Mouse (Mus musculus) forebrain, embryonic 14.5 days (tissue): Measurements from ENCODE around the gene Farsa. TPM values are rescaled to one million over a fixed set of nuclear protein-coding genes. Genes with fewer than 3 reads are reported as not detected.

ENCODE experiments used
- ATAC-seq: fragments of 200-750 bp; cut with Nextera tagmentation; 2 replicates; pipeline ENCODE4 v1.8.0; 2017; ENCODE audit warnings: mild to moderate bottlenecking, moderate library complexity
- DNase-seq: peaks from one replicate; pipeline ENCODE4 v3.0.0-alpha.2; 2015; ENCODE audit warnings: low spot score
- H3K27ac ChIP-seq: fragments of 300-500 bp; sonication (generic); 2 replicates; pipeline ENCODE4 v1.5.1; 2014; ENCODE audit warnings: low read depth, mild to moderate bottlenecking, control low read depth, low read length, moderate library complexity
- H3K27me3 ChIP-seq: fragments of 300-500 bp; sonication (generic); replicated peaks from 2 replicates; pipeline ENCODE4 v1.6.1; 2014; ENCODE audit warnings: low read length, control low read depth, mixed read lengths; ENCODE audit not compliant: control insufficient read depth, insufficient read depth
- H3K36me3 ChIP-seq: fragments of 300-500 bp; sonication (generic); 2 replicates; pipeline ENCODE4 v1.6.1; 2014; ENCODE audit warnings: low read length, control low read depth; ENCODE audit not compliant: control insufficient read depth, insufficient read depth
- H3K4me1 ChIP-seq: fragments of 300-500 bp; sonication (generic); 2 replicates; pipeline ENCODE4 v1.6.1; 2014; ENCODE audit warnings: antibody characterized with exemption, low read length, control low read depth; ENCODE audit not compliant: control insufficient read depth, insufficient read depth
- H3K4me2 ChIP-seq: fragments of 300-500 bp; sonication (generic); 2 replicates; pipeline ENCODE4 v1.6.1; 2014; ENCODE audit warnings: mild to moderate bottlenecking, control low read depth, low read length
- H3K4me3 ChIP-seq: fragments of 300-500 bp; sonication (generic); 2 replicates; pipeline ENCODE4 v1.5.1; 2014; ENCODE audit warnings: low read depth, low read length, control low read depth
- H3K9ac ChIP-seq: fragments of 300-500 bp; sonication (generic); 2 replicates; pipeline ENCODE4 v1.6.1; 2014; ENCODE audit warnings: mild to moderate bottlenecking, low read length, control low read depth, moderate library complexity
- H3K9me3 ChIP-seq: fragments of 300-500 bp; sonication (generic); replicated peaks from 2 replicates; pipeline ENCODE4 v1.6.1; 2016; ENCODE audit warnings: low read length, control low read depth, mixed read lengths; ENCODE audit not compliant: control insufficient read depth
- WGBS: fragments of 180-500 bp; shearing (Covaris S2); extraction: QIAGEN DNeasy Blood & Tissue Kit; methylation state at CpG from one replicate; pipeline ENCODE4 v1.1.7; 2014; 5-methylcytosine and 5-hydroxymethylcytosine counted together
- polyA plus RNA-seq: library from polyadenylated mRNA; unstranded; fragments of >200 nt; fragmentation: Nextera tagmentation; extraction: Ambion mirVana; gene quantifications from 2 replicates; pipeline ENCODE4 v1.2.1, GENCODE M21; 2014

Gene Farsa
- polyA plus RNA-seq, 1 experiment from 2014 or later = 92.3 TPM

DNA sequence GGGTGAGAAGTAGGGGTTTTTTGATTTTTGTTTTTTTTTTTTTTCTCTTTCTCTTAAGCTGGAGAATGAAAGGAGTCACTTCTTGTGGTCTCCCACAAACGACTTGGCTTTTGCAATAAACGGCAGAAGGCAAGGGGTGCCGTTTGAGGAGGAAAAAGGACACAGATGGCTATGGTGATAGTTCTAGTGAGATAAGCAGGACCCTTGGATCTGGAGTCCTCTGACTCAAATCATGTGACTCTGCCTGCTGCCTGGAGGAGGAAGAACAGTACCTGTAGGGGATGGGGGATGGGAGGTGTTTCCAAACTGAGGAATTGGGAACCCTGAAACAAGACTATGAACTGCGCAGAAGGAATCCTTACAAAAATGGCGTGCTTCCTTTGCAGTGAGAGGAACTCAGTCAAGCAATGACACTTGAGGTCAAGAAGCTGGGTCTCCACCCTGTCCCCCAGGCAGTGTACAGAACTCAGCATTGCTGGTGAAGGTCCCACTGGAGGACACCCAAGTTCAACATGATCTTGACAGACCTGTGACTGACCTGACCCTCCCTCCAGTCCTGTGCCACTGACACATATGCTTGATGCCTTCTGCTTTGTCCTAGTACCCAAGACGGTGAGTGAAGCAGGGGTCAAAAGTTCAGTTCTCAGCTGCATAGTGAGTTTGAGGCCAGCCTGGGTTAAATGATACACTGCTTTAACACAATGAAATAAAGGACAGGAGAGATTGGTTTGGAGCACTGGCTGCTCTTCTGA, 8.9 kb upstream of the Farsa start:
- H3K4me2 ChIP-seq = peak overlapping the region; percentile 86
- peak overlapping the region; percentile 45 for H3K4me3 ChIP-seq
- peaks cover 17% of the 10 kb centered on the region for H3K4me1 ChIP-seq
- no peak for DNase-seq
- WGBS = 53% methylated on average over 6 of the region's 6 CpGs
- ATAC-seq = no peak
- peaks cover 31% of the 10 kb centered on the region for H3K36me3 ChIP-seq
- H3K27ac ChIP-seq = 0 out of 2 replicates have a peak overlapping the region, but pooled peaks have one; percentile 69
- no peaks in the 10 kb centered on the region for H3K9me3 ChIP-seq
- H3K9ac ChIP-seq = peak overlapping the region; percentile 76
- H3K27me3 ChIP-seq = no peaks in the 10 kb centered on the region

DNA sequence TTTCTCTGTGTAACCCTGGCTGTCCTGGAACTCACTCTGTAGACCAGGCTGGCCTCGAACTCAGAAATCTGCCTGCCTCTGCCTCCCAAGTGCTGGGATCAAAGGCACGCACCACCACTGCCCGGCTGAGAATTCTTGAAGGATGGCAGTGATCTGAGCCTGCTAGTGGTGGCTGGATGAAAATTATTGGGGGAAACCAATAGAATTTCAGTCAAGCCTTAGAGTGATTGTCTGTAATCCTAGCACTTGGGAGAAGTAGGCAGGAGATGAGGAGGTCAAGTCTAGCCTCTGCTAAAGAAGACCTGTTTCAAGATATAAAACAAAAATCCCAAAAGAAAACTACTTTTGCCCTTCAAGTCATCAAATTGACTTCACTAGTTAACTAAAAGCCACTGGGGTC, 355 bp upstream of the Farsa start:
- peak; percentile 2; the same call in 1 of the 2 replicates for ATAC-seq
- Histone ChIP-seq H3K4me3 (peak overlapping the region; percentile 69; the same call in 1 of the 2 replicates), H3K9ac (no peak overlapping the region), H3K9me3 (no peaks in the 10 kb centered on the region), H3K27ac (no peak overlapping the region), H3K4me2 (peak overlapping the region; percentile 65; the same call in 1 of the 2 replicates), H3K4me1 (peaks cover 9% of the 10 kb centered on the region), H3K27me3 (no peaks in the 10 kb centered on the region), H3K36me3 (peaks cover 13% of the 10 kb centered on the region)
- DNase-seq = no peak
- WGBS = 95% methylated on average over 3 of the region's 3 CpGs

DNA sequence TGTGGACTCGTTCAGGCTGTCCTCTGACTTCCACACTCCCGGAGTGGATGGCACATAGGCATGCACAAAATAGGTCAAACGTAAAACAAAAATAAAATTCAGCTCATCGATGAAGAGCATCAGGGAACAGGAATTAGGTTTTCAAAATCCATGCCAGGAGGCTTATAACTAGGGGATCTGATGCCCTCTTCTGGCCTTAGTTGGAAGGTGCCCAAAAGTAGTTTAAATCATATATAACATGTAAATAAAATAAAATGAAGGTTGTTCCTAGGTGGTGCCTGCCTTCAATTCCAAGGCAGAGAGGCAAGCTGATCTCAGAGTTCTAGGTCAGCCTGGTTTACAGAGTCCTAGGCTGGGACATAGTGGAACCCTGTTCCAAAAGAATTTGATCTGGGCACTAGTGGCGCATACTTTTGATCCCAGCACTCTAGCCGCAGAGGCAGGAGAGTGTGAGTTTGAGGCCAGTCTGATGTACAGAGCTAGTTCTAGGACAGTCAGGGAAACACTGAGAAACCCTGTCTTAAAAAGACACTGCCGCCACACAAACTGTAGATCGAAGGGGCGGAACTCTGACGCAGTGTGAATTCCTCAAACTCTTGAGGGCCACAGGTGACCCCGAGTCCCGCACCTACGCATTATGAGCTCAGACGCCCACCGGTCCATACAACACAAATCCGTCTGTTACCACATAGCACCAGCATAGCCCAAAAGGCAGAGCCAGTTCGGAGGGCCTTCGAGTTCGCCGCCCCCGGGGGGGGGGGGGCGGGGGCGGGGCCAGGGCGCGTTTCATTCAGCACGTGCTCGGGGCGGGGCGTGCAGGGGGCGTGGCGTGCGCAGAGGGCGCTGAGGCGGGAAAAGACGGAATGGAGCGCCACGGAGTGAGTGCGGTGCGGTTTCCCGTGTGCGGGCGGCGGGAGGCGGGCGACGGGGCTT, 14.9 kb downstream of the Farsa start, which contains the start of gene Syce2:
Gene Syce2 (plus strand): TSS at position 736 of the 933 bp plus-strand sequence.
- H3K9ac ChIP-seq = peak within 1 kb of the TSS; percentile 59
- H3K27ac ChIP-seq = no peak within 1 kb of the TSS
- WGBS = 16% methylated on average over 44 of the region's 46 CpGs
- H3K36me3 ChIP-seq = peaks cover 38% of the 10 kb centered on the region
- peak within 1 kb of the TSS; percentile 90 for H3K4me2 ChIP-seq
- ATAC-seq (peak; percentile 80), DNase-seq (peak; percentile 66)
- H3K4me3 ChIP-seq = peak within 1 kb of the TSS; percentile 38
- no peaks in the 10 kb centered on the region for H3K27me3 ChIP-seq
- H3K4me1 ChIP-seq = peaks cover 11% of the 10 kb centered on the region
- H3K9me3 ChIP-seq = no peaks in the 10 kb centered on the region

DNA sequence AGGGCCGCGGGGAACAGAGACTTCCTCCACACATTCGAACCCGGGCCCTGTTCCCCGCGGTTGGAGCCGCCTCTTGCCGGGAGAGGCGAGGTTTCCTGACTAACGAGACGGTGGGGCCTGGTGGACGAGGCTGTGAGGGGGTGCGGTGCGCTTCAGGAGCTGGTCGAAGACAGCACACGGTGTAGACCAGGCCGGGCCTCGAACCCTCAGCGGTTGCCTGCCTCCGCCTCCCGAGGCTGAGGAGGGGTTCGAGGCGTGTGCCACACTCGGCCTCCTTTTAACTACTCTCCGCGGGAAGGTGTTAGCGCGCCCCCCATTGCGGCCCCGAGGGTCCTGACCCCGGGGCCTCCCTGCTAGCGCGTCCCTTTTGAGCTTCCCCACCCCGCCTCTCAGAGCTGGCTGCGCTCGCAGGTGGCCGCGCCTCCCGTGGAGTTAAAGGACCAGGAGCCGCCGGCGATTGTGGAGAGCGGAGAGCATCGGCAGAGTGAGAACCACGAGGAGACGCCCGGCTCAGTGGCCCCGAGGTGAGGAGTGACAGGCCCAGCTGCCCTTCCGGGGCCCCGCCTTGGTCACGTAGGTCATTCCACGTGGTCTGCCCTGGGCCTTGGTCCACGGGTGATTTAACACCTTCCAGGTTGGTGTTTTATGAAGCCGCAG, 15.6 kb downstream of the Farsa start:
- H3K4me1 ChIP-seq = peaks cover 11% of the 10 kb centered on the region
- WGBS = 4% methylated on average over 49 of the region's 54 CpGs
- H3K9me3 ChIP-seq = no peaks in the 10 kb centered on the region
- no peak overlapping the region for H3K27ac ChIP-seq
- DNase-seq = peak; percentile 28
- peak overlapping the region; percentile 38 for H3K4me3 ChIP-seq
- no peaks in the 10 kb centered on the region for H3K27me3 ChIP-seq
- peak; percentile 66 for ATAC-seq
- peaks cover 30% of the 10 kb centered on the region for H3K36me3 ChIP-seq
- peak overlapping the region; percentile 59 for H3K9ac ChIP-seq
- peak overlapping the region; percentile 90 for H3K4me2 ChIP-seq

DNA sequence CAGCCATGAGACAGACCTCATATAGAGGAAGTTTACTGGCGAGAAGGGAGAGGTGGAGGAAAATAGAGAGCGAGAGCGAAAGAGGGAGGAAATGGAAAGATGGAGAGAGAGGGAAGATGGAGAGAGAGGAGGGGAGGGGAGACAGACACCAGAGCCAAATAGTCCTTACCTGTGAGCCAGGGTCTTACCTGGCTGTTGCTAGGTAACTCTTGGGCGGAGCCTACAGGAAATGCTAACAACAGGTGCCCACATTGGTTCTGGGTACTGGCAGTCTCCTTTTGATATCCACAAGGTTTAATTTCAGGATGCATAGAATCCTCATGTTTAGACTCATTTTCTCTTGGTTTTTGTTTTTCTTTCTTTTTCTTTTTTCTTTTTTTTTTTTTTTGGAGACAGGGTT, 16.2 kb downstream of the Farsa start:
- DNase-seq (no peak), ATAC-seq (no peak)
- H3K36me3 ChIP-seq = peaks cover 24% of the 10 kb centered on the region
- H3K27me3 ChIP-seq = no peaks in the 10 kb centered on the region
- no peaks in the 10 kb centered on the region for H3K9me3 ChIP-seq
- peaks cover 11% of the 10 kb centered on the region for H3K4me1 ChIP-seq
- H3K9ac ChIP-seq = no peak overlapping the region
- no peak overlapping the region for H3K27ac ChIP-seq
- H3K4me2 ChIP-seq = peak overlapping the region; percentile 90
- H3K4me3 ChIP-seq = peak overlapping the region; percentile 38
- 86% methylated on average over 4 of the region's 4 CpGs for WGBS

DNA sequence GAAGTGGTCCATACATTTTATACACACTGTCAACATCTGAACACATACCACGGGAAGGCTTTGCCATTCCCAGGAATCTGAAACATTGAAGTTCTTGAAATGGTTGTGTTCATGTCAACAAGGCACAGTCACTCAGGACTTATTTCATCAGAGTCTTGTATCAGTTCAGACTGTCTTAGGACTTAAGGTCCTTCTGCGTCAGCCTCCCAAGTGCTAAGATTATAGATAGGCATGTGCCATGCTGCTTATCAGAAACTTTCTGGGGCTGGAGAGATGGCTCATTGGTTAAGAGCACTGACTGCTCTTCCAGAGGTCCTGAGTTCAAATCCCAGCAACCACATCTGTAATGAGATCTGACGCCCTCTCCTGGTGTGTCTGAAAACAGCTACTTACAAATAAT, 17.6 kb downstream of the Farsa start:
- Histone ChIP-seq H3K27ac (no peak overlapping the region), H3K4me3 (no peak overlapping the region), H3K9me3 (no peaks in the 10 kb centered on the region), H3K27me3 (no peaks in the 10 kb centered on the region), H3K36me3 (peaks cover 11% of the 10 kb centered on the region), H3K4me2 (no peak overlapping the region), H3K4me1 (peaks cover 11% of the 10 kb centered on the region), H3K9ac (no peak overlapping the region)
- ATAC-seq (no peak), DNase-seq (no peak)
- WGBS = 94% methylated on average over 3 of the region's 3 CpGs

DNA sequence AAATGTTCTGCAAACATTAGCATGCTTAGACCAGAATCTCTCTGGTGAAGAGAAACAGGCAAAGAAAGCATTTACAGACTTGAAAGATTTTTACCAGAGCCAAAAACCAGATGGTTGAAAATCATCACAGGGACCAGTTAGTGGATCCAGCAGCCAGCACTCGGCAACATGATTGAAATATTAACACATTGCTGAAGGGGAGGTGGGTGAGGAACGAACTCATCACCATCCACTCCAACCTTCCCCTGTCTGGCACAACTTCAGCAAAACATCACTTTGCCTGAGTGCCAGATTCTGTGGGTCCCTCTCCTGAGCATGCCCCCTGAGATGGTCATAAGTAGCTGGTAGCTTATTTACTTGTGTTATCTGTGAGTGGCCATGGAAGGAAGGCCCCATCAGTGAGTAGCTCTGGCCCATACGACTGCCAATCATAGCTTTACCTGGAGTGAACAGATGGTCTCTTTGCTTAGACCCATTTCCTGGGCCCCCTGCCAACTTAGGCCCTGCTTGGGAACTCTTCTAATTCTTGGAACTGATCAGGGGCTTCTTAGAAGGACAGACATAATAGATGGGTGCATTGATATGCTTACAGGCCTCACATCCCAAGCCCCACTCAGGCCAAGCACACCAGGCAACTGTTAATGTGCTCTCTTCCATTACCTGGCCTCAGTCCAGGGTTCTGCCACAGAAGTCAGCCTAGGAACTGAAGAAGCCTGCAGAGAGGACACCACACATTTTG, 20.7 kb downstream of the Farsa start:
- peak overlapping the region; percentile 75 for H3K27ac ChIP-seq

DNA sequence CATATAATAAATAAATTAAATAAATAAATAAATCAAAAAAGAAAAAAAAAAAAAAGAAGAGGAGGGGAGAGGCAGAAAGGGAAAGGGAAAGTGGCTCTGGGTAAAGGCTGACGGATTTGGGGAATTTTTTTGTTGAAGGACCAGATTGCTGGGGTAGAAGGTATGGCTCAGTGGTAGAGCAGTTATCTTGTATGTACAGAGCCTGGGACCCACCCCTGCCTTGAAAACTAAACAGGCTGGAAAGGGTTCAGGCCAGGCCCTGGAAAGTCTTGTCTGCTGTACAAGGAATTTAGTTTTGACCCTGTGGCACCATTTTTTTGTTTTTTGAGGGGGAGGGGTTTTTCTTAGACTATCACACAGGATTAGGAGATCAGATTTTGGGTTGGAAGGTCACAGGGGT, 22.1 kb downstream of the Farsa start:
- ATAC-seq = no peak
- Histone ChIP-seq H3K9ac (no peak overlapping the region), H3K9me3 (no peaks in the 10 kb centered on the region), H3K36me3 (no peaks in the 10 kb centered on the region), H3K4me1 (no peaks in the 10 kb centered on the region), H3K27ac (no peak overlapping the region), H3K4me2 (no peak overlapping the region), H3K4me3 (no peak overlapping the region), H3K27me3 (no peaks in the 10 kb centered on the region)
- 93% methylated on average over 1 of the region's 1 CpGs for WGBS
- no peak for DNase-seq

More for the DNA sequence above, 20.7 kb downstream of the Farsa start:
- Histone ChIP-seq H3K4me1 (peaks cover 5% of the 10 kb centered on the region), H3K36me3 (no peaks in the 10 kb centered on the region), H3K9me3 (no peaks in the 10 kb centered on the region), H3K27me3 (no peaks in the 10 kb centered on the region), H3K4me2 (no peak overlapping the region), H3K9ac (0 out of 2 replicates have a peak overlapping the region, but pooled peaks have one; percentile 17), H3K4me3 (no peak overlapping the region)
- ATAC-seq (peak; percentile 82), DNase-seq (peak; percentile 76)
- WGBS = 54% methylated on average over 3 of the region's 3 CpGs
